Mouse (Mus musculus) layer of hippocampus, adult 9-11 months (tissue): Measurements from ENCODE around the gene Nedd1.

ENCODE experiments used
- DNase-seq: peaks from one replicate; pipeline ENCODE4 v3.0.0; 2022

The Nedd1 gene

GRCm38 (mm10) chr10:92721771-92722619 lies at the start of gene Nedd1:
TSS of gene Nedd1 (minus strand) at chr10:92722420.
- peak; percentile 87 for DNase-seq

- DNase-seq = no peak
Observed at GRCm38 (mm10) chr10:92754359-92754758, 32.1 kb upstream of the Nedd1 start.

- DNase-seq = no peak
Observed at GRCm38 (mm10) chr10:92730339-92730738, 8.1 kb upstream of the Nedd1 start.

- DNase-seq = no peak
Observed at GRCm38 (mm10) chr10:92728723-92729122, 6.5 kb upstream of the Nedd1 start.

GRCm38 (mm10) chr10:92722620-92722988 lies 384 bp upstream of the Nedd1 start:
- DNase-seq = no peak

GRCm38 (mm10) chr10:92699032-92699431 lies 23.2 kb downstream of the Nedd1 start:
- no peak for DNase-seq

- no peak for DNase-seq
Observed at GRCm38 (mm10) chr10:92675056-92675455, 47.2 kb downstream of the Nedd1 start.

- no peak for DNase-seq
Observed at GRCm38 (mm10) chr10:92671906-92672305, 50.3 kb downstream of the Nedd1 start.

GRCm38 (mm10) chr10:92665287-92665686 lies 56.9 kb downstream of the Nedd1 start:
- DNase-seq = no peak

GRCm38 (mm10) chr10:92653266-92653665 lies 69.0 kb downstream of the Nedd1 start:
- DNase-seq = no peak

GRCm38 (mm10) chr10:92652399-92652920 lies 69.8 kb downstream of the Nedd1 start:
- no peak for DNase-seq

GRCm38 (mm10) chr10:92651266-92651665 lies 71.0 kb downstream of the Nedd1 start:
- no peak for DNase-seq

- no peak for DNase-seq
Observed at GRCm38 (mm10) chr10:92649096-92649495, 73.1 kb downstream of the Nedd1 start.

- no peak for DNase-seq
Observed at GRCm38 (mm10) chr10:92647691-92648090, 74.5 kb downstream of the Nedd1 start.

- no peak for DNase-seq
Observed at GRCm38 (mm10) chr10:92643995-92644394, 78.2 kb downstream of the Nedd1 start.

GRCm38 (mm10) chr10:92641032-92641431 lies 81.2 kb downstream of the Nedd1 start:
- peak; percentile 18 for DNase-seq
